Mouse (Mus musculus) fat pad, adult 2 months (tissue): Measurements from ENCODE around the gene Btg1.

Source experiments
- DNase-seq: peaks from one replicate; pipeline ENCODE4 v3.0.0-alpha.2; 2011; ENCODE audit warnings: low read depth, low spot score; ENCODE audit errors: extremely low read depth

Btg1 gene

DNA sequence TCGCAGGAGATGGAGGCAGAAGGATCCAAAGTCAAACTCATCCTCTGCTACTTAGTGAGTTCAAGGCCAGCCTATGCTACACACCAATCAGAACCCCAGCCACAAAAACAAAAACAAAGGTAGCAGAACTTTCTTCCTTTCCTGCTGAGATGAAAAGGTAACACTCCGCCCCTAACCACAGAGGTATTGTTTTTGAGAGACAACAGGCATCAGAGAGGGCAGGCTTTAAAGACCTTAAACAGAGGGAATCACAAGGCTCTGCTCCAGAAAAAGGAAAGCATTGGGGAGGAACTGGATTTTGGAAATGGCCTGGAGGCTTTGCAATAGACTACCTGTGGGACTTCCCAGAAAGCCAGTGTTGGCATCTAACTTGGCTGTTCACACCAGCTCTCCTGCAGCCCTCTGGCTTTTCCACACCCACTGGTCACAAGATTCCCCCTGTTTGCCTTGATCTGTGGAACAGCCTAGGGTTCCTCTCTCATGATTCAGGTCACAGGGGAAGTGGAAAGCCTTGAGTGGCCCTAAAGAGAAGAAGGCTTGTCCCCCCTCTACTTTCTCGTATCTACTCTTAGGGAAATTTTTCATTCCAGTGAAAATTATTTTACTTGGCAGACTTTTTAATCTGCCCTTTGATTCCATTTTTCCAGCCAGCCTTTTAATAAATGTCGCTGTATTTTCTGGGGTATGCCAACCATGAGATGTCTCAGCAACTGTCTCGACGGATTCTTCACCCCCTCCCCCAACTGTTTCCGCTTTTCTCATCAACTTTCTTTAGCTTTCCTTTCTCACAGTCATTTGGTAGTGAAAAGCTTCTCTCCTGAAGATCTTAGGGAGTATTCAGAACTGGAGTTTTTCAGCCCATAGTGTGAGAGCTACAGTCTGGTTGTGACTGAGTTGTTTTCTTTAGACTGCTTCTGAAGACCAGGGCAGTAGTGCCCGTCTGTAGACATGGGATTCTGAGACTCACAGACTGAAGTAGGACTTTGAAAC lies 7.2 kb upstream of the Btg1 start:
- DNase-seq, result peak; percentile 23

DNA sequence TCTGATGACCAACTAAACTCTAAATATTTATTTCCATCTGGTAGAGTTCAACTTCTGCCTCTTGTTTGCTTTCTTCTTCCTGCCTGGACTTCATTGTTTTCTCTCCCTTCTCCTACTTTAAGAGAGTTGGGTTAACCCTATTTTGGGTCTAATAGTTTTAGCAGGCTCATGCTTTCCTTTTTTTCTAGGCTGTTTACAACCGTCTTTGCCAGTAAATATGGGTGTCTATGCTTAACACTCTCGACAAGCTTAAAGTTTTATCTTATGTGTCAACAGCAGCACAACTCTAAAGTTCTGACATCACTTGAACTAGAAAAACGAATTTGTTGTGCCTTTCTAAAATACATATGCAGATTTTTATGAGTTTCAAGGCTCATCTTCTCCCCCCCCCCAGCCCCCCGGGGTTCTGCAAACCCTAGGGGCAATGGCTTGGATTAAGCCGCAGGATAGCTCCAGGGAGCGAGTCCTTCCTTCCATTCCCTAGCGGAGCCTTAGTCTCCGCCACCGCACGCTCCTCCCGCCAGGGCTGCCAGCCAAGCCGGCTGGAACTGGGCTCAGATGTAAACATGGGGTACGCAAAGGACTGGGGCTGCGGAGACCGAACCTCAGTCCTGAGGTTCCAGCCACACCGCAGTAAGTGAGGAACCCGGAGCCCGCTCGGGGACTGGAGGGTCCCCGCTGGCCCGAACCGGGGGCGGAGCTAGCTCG lies 651 bp upstream of the Btg1 start:
- DNase-seq, result no peak

DNA sequence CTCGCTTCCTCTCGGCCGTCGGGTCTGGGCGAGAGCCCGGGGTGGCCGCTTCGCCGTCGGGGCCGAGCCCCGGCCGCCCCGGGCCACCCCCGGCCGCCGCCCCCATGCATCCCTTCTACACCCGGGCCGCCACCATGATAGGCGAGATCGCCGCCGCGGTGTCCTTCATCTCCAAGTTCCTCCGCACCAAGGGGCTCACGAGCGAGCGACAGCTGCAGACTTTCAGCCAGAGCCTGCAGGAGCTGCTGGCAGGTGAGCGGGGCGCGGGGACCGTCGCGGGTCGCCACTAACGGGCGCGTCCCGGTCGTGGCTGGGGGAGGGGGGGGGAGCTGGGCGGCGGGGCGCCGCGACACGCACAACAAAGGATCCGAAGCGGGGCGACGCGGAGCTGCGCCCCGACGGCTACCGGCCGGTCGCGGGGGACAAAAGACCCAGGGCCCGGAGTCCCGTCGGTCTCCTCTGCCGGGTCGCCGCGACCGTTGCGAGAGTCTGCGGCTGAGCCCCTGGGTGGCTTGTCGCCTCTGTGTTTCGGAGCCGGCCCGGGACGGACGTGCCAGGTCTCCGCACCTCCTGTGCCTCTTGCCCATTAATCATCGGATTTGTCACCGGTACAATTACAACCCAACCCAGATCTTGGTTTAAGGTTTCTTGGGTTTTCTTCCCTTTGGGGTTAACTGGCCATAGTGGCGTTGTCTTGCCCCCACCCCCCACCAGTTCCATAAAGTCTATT lies 580 bp downstream of the Btg1 start:
- DNase-seq, result no peak

DNA sequence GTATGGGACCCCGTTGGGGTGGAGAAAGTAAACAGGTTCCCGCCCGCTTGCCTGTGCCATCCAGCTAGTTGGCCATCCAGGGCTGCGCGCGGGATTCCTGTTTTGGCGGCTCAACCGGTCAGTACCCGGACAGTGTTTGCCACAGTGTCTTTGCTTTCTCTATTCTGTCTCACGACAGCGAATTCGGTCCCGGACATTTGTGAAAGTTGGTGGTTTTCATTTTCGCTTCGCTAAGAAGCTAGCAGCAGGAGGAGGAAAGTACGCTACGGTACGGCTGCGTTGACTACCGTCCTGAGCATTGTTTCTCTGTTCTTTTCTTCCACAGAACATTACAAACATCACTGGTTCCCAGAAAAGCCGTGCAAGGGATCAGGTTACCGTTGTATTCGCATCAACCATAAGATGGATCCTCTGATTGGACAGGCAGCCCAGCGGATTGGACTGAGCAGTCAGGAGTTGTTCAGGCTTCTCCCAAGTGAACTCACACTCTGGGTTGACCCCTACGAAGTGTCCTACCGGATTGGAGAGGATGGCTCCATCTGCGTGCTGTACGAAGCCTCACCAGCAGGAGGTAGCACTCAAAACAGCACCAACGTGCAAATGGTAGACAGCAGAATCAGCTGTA lies 1.3 kb downstream of the Btg1 start:
- no peak for DNase-seq

DNA sequence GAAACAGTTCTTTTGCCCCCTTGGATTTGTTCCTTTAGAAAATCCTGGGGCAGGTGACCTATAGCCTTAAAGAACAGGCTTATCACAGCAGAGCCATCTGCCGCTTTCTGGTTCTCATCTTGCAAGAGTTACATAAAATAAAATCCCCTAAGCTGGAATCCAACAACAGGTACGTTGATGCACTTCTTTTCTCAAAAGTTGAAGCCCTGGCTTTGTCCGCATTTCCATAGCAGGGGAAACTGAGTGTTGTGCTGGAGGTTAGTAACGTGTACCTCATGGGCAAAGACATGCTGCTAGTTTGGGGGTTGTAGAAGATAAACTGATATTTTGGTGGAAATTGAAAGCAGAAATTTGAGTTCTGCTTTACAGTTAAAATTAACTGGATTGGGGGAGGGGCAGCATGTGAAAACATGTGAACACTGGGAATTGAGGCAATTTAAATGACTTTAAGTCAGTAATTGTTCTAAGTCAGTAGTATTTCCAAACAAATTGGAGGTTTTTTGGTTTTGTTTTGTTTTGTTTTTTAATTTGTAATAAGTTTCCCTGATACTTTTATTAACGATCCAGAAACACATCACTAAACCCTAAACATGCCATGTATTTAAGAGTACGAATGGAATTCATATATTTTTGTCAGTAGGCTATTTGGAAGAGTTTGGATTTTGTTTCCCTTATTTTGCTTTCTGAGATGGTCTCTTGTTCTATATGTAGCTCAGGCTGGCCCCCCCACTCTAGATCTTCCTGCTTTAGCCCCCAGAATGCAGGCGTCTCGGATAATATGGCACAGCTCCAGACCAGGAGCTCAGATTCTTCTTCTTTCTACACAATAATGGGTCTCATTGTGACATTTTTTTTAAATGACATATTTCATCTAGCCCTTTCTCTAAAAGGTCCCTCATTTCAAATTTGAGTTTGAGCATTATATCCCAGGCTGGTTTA lies 3.4 kb downstream of the Btg1 start:
- DNase-seq, result no peak

DNA sequence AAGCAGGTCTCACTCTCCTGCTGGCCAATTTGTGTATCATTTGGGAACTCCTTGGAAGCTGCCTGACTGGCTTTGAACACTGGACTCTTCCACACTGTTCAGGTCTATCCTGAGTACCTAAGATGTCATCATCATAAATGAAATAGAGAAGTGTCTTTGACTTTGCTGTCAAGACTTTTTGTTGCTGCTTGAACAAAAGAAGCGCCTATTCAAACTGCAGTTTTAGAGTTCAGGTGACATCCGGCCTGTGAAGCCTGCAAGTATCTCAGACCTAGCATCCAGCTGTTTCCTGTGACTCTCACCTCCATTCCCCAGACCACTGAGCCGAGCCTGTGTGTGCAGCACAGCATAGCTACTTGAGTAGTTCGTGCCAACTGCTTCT lies 4.1 kb downstream of the Btg1 start:
- no peak for DNase-seq

DNA sequence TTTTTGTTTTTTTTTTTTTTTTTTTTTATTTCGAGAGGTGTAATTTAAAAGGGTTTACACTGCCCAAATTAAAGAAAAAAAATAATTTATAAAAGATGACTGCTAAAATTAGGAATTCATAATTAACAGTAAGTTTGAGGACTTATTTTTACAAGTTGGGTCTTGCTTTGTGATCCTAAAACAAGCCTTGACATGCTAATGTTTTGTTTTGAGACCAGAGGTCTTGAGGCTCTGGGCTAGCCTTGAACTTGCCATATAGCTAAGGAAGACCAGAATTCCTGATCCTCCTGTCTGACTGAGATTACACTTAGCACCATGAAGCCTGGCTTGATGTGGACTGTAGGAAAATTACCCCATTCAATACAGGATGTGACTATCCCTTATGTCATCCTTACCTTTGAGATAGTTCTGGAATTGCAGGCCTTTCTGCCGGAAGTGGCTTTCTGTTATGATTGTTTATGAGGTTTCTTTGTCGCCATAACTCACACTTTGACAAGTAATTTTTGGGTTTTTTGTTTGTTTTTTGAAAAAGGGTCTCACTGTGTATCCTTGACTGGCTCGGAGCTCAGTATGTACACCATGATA lies 4.6 kb downstream of the Btg1 start:
- DNase-seq, result no peak

DNA sequence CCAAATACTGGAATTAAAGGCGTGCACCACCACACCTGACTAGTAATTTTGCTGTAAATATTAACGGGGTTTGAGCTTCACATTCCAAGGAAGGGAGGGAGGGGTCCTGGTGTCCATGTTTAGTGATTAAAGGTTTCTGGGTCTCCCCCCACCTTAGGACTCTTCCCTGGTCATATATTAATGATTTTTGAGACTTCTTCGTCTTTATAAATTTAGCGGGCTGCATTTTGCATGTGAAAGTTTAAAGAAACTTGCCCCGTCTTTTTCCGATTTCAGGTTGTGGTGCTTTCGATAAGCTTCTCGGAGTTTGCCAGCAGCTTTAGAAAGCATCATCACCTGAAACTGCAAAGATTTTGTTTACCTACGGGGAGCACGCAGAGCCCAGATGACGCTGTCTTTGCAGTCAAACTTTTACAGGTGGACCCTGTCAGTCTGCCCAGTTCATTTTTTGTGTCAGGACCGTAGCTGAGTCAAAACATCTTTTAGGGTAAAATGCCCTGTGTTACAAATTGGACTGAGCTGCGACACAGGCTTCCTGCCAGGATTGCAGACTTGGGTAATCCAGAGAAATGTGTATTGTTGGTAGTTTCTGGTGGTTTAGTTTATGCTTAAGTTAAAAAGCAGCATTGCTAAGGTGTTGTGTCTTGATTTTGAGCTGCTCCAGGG lies 5.3 kb downstream of the Btg1 start:
- no peak for DNase-seq

DNA sequence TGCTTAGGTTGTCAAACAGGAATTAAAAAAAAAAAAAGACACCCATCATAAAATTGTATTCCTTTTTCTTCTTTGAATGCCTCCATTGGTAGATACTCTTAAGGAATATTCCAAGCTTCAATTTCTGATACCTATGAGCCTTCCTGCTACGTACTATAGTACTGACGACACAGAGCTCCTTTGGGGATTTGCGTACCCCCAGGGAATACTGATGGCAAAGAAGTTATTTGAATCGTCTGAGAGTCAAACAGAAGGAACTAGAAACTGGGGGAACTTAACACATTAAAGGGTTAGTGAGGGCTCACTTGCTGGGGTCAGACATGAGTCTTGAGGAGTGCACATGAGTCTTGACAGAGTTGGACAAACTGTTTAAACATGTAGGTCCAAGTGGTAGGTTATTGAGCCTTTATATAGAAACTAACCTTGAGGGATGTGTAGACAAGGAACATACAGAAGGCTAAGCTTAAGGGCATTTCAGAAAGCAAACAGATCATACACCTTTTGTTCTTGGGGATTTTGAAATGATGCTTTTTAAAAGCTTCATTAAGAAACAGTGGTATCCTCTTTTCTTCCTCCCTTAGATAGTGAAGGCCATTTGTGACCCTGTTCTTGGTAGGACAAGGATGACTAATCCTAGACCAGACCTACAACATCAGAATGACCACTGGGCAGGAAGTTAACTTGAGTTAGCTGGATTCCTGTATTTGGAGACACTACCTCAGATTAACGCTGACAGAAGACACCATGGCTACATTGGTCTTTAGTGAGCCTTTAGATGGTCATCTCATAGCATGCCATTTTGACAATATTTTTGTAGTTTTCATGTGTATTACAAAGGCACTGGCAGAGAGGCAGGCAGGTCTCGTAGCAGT lies 6.2 kb downstream of the Btg1 start:
- no peak for DNase-seq

DNA sequence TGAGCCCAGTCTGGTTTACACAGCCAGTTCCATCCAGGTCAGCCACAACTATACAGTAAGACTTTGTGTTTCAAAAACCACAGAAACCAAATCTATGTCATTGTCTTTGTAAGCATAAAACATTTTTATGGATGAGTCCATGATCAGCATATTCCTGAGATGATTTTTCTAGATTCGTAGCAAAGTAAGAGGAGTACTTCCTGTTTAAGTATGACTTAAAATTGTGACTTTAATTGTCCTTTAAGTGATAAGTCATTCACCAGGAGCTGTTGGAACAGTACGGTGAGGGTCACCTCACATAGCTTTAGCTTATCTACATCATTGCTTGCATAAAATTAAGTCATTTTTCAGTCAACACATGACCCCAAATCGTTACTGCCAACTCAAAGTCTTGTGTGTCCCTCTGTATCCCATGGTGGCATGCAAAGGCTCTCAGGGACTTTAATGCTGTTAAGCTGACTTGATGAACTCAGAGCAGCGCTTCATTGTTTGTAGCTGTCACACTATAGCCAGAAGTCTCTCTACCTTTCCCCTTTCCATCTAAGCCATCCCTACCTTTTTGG lies 6.9 kb downstream of the Btg1 start:
- no peak for DNase-seq

DNA sequence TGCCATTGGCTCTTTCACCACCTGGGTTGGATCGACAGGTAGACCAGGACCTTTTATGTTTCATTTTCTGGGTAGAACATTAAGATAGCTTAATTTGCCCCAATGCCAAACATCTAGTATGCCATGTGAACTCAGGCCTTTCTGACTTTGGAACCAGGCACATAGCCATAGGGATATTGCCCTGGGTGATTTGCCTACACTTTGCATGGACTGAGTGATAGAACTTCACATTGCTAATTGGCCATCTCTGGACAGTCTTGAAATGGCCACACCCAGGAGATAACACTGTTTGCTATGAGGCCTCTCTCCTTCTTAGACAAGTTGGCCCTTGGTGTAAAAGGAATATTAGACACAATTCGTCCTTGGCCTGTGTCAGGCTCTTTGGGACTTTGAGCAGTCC lies 7.6 kb downstream of the Btg1 start:
- DNase-seq, result no peak

DNA sequence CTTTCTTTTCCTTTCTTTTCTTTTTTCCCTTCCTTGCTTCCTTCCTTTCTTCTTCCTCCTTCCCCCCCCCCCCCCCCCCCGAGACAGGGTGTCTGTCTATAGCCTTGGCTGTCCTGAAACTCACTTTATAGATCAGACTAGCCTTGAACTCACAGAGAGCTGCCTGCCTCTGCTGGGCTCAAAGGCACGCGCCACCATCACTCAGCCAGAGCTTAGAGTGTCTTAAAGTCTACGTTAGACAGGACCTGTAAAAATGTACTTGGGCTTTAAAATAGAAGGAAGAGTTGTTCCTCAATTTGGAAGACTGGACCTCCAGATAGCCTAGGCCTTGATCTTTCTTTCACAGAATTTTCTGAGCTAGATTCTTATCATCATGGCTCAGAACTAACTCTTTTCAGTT lies 8.3 kb downstream of the Btg1 start:
- no peak for DNase-seq

DNA sequence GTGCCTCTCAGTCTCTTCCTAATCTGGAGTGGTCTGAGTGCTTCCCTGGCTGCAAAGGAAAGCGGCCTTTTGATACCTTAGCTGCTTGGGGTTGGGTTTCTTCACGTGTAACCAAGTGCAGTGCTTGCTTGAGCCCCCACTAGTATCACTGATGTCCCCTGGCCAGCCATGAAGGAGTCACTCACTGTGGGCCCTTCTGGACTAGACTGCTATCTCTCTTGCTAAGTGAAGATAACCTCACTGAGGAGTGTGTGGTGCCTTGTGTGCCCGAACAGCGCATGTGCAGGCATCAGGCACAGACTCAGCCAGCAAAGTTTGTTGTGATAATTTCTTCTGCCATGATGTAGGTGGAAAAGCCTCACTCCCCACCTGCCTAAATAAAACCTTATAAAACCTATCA lies 8.9 kb downstream of the Btg1 start:
- no peak for DNase-seq

DNA sequence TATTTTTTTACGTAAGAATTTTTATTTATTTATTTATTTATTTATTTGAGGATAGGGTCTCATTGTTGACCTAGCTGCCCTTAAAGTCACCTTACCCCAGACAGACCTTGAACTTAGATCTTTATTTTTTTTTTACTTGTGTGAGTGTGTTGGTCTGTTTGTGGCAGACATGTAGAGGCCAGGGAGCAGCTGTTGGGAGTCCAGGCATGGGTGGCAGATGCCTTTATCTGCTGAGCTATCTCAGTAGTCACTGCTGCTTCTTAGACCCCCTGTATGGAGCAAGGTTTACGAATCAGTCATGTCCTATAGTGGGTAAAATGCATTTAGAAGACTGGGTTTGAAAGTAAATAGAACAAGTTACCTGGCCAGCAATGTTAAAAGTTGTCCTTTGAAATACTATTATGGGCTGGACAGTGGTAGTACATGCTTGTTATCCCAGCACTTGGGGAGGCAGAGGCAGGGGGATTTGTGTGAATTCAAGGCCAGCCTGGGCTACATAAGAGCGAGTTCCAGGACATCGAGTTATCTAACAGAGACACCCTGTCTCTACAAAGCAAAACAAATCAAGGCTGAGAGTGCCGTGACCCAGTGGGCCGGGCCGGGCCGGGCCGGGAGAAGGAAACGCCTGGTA lies 9.4 kb downstream of the Btg1 start:
- DNase-seq, result no peak

DNA sequence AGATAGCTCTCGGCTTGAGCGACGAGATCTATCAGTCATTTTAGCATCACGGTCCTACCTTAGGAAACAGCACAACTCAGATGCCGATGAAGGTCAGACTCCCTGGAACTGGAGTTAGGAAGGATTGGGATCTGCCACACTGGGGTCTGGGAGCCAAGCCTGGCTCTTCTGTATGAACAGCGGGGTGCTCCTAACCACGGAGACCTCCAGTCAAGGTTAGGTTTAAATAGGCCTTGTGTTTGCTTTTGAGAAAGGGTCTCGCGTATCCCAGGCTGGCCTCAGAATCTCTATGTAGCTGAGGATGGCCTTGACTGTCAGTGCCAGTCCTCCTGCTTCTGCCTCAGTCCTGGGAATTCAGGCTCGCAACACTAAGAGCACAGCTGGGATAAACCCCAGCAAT lies 10.5 kb downstream of the Btg1 start:
- no peak for DNase-seq

DNA sequence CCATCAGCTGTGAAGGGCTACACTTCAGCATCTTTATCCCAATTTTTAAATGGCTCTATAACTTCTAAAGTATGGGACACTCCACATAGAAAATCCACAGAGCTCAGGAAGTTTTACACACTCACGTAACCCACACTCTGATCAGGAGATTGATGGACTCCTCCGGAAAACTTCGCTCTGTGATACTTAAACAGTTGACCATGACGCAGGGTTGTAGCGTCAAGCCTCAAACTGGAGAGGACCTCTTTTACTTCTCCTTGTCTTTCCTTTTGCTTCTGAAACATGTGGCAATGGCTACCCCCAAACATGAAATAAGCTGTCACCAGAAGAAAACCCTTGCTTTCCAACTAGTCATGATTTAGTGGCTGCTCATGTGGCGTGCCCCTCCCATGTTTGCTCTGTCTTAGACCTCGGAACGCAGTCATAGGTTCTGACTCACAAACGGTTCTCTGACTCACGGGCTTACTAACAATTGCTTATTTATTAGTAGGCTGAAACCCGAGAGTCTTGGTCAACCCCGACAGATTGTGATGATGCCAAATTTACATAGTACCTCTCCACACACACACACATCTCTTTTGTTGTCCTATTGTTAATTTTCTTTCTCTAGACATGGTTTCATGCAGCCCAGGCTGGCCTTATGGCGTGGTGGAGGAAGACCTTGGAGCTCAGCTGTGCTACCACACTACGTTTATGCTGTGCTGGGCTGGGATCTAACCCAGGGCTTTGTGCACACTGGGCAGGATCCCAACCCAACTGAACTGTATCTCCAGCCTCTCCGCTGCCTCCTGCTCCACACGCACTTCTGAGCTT lies 11.5 kb downstream of the Btg1 start:
- no peak for DNase-seq

DNA sequence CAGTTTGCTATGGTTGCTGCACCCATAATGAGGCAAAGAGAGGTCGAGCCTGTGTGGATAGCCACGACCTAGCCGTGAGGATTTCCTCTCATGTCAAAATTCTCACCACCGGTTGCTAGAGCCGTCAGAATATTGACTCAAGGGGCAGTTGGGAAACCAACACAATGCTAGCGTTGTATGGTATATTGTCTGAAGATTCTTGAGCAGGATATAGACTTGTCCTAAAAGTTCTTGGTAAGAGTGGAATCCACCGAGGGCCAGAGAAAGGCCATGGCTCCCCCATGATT lies 12.1 kb downstream of the Btg1 start:
- no peak for DNase-seq
